Mouse (Mus musculus) retina, embryonic 14.5 days (tissue): ENCODE data around the gene Hspd1.
"Not testable (repeated sequence)": the region's sequence is repeated elsewhere in the genome, so short reads cannot be mapped to it uniquely, and the experiment has no call there.

Source experiments
- DNase-seq: peaks from one replicate; pipeline ENCODE4 v3.0.0-alpha.2; 2015; ENCODE audit warnings: low spot score

Gene Hspd1

DNA sequence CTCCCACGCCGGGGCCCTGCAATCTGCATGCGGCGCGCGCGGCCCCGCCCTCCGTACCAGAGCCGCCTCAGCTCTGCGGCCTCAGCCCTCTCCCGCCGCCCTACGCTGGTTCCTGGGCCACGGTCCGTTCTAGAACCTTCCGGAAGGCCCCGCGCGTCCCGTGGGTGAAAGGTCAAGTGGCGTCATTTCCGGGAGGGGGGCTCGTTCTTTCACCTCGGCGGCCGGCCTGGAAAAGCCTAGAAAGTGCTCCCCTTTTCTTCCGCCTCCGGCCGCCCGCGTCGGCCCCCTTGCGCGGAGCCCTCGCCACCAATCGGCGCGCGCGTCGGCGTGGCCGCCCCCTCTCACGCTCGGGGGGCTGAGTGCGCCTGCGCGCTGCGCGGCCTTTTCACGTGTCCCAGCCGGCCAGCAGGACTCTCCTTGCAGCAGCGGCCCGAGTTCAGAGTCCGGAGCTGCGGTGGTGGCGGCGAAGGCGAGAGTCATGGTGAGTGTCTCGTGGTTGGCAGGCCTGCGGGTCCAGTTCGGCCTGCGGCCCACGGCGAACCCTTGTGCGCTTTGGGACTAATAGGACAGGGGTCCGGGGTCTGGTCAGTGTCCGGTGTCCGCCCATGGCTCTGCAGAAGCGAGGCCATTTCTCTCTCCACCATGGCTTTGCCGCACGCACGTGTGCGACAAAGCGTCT is at the start of gene Hspd1, which contains the start of gene Hspe1:
Hspd1 (minus strand) TSS at position 312 of the 679 bp plus-strand sequence.
Hspe1 (plus strand) TSS at position 201 of the 679 bp plus-strand sequence.
- peak; percentile 99 for DNase-seq

DNA sequence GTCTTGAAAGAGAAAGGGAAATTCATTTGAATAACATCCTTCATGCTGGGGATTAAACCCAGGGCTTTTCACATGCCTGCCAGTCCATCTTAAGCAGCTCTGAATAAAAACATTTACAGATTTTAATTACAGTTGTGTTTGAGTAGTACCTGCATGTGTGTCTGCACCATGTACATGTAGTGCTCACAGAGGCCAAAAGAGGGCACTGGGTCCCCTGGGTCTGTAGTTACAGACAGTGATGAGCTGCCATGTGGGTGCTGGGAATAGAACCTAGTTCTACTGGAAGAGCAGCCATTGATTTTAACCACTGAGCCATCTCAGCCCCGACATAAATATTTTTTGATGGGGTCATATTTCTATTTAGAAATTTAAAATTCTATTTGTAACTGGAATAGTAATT is 47.8 kb upstream of the Hspd1 start:
- DNase-seq = no peak

DNA sequence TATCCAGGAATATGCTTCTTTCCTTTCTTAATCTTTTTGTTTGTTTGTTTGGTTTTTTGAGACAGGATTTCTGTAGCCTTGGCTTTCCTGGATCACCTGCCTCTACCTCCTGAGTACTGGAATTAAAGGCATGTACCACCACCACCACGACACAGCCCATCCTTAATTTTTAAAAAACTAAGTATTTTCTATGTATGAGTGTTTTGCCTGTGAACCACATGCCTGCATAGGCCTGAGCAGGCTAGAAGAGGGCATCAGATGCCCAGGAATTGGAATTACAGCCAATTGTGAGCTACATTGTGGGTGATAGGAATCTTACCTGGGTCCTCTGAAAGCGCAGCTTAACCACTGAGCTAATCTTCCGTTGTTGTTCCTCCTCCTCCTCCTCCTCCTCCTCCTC is 46.3 kb upstream of the Hspd1 start:
- no peak for DNase-seq

DNA sequence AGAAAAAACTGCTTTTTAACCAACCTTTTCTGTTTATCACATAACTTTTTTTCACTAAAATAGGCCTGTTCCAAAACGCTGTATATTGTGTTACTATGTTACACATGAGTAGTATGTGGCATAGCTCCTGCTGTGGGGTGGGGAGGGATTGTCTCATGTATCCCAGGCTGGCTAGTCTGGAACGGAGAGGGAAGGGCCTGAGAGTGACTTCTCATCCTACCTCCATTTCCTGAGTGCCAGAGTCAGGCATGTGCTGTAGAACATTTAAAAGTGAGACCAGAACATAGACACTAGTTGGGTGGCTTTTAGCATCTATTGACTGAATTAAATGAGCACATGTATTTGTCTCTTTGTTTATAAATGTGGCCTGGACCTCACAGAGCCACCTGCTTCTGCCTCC is 45.1 kb upstream of the Hspd1 start:
- no peak for DNase-seq

GRCm38 (mm10) chr1:55132308-55132707 is 44.3 kb upstream of the Hspd1 start:
- no peak for DNase-seq

DNA sequence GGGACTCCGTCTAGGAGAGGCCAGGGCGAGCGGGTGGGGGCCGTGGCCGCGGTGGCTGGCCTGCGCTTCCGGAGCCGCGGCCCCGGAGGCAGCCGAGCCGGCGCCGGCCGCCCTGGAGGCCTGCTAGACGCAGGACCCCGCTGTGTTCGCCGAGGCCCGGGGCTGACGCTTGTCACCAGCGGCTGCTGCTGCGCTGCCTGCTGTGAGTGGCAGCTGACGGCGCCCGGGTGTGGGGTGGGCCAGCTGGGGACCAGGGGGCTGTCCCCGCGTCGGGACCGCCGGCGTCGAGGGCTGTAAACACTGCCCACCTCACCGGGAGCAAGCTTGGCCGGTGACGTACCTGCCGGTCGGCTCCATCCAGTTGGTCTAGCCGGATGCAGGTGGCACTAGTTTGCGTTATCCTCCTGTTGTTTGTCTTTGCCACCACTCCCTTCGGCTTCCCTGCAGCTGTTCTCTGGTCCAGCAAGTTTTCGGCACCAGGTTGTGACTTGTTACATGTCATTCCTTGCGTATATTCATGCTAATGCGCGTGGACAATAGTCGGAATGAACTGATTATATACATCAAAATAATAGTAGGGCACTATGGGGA is 43.5 kb upstream of the Hspd1 start:
- no peak for DNase-seq

DNA sequence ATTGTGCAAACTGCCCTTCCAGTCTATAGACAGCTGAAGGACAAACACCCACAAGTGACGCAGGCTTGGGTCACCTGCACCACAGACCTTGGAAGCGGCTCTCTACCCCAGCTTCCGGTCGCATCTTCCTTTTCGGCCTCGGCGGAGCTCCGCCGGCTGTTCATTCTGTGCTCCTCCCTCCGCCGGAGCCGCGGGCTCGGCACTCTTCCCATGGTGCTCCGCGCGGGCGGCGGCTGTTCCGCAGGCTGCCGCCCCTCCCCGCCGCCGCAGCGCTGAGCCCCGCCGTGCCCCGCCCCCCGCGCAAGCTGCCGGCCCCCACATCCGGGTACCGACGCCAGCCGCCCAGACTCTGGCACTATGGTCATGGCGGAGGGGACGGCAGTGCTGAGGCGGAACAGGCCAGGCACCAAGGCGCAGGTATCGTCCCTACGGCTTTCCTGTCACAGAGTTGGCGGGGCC is 42.9 kb upstream of the Hspd1 start, which contains the start of gene Mob4:
Mob4 (plus strand) TSS at position 289 of the 459 bp plus-strand sequence.
- peak; percentile 95 for DNase-seq

GRCm38 (mm10) chr1:55130190-55130916 is 42.3 kb upstream of the Hspd1 start:
- DNase-seq = no peak

DNA sequence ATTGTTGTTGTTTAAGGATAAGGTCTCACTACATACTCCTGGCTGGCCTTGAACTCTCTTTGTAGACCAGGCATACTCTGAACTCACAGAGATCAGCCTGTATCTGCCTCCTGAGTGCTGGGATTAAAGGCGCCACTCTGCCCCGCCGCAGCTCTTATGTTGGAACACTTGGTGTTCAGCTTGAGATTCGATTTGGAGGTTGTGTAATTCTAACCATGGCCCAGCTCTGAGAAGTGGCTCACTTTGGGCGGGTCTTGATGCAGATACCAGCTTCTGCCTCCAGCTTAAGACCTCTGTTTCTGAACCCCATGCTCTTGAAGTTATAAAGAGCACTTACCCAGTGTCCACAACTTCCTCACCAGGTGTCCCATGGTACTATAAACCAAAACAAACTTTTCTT is 41.7 kb upstream of the Hspd1 start:
- no peak for DNase-seq

DNA sequence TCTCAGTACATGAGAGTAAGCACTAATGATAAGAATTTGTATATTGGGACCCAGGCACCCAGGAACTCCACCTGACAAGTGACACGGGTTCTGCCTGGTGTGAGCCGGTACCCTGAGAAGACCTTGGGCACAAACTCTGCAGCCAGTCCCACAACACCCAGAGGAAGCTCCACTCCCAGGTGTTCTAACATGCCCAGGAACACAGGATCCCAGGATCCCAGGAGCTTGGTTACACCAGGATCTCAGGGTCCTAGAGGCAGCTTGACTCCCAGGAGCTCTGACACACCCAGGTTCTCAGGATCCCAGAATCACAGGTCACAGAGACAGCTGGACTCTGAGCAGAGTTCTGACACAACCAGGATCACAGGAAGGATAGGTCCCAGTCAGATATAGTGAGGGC is 36.1 kb upstream of the Hspd1 start:
- not testable (repeated sequence) for DNase-seq

DNA sequence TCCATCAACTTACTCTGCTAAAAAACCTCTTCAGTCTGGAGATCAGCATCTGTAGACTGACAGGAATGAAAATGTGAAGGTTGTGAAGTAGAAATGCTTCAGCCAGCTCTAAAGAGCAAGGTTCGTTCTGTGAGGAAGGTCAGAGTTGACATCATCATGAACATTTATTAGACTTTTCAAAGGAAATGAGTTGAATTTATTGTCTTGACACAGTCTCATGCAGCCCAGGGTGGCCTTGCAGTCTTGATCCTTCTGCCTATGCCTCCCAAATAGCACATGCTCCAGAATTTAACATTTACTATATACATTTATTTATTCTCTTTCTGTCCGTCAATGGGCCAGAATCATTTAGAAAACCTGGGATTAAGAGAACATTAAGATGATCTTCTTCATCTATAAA is 35.5 kb upstream of the Hspd1 start:
- DNase-seq = no peak

DNA sequence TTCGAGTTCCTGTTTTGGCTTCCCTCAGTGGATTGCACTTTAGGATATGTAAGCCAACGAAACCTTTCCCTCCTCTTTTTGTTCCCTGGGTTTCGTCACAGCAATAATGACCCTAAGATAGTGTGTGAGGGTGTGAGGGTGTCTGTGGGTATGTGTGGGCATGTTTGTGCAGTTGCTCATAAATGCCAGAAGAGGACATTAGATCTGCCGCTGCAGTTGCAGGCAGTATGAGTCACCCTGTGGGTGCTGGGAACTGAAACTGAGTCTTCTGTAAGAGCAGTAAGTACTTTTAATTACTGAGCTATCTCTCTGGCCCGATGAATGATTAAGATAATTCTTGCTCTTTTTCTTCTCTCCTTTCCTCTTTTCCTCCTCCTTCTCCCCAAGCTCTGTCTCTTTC is 35.0 kb upstream of the Hspd1 start:
- no peak for DNase-seq

GRCm38 (mm10) chr1:55109066-55109766 is 21.2 kb upstream of the Hspd1 start:
- no peak for DNase-seq

DNA sequence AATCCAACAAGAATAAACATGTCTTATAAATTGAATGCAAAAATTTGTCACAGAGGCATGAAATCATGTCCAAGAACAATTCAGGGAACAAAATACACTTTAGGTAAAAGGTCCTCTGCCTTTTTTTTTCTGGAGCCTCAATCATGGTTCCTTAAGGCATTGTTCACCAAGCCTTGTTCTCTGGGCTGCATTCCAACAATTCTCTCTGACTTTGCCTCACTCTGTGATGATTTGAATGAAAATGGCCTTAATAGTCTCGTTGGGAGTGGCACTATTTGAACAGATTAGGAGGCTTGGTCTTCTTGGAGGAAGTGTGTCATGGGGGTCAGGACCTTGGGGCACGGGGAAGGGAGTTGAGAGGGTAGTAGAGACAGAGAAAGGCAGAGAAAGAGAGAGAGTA is 20.4 kb upstream of the Hspd1 start:
- DNase-seq = no peak

DNA sequence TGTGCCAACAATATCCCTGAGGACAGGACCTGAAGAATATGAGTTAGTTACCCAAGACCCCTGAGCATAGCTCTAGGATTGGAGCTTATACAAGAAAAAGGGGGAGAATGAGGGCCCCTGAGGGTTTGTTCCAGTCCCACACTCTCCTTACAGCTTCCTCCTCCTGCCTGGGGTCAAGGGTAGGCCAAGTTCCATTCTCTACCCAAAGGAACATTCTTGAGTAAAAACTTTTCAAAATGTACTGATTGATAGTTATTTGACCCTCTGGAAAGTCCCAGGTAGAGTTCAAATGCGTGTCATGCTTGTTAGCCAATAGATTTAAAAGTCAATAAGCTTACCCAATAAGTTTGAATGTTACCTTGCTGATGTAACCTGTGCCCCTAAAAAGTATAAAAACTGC is 19.6 kb upstream of the Hspd1 start:
- DNase-seq = no peak

- DNase-seq = no peak
These were observed 19.0 kb upstream of the Hspd1 start for GRCm38 (mm10) chr1:55106919-55107585.

- DNase-seq = no peak
These were observed 4.4 kb upstream of the Hspd1 start for GRCm38 (mm10) chr1:55092469-55092868.

DNA sequence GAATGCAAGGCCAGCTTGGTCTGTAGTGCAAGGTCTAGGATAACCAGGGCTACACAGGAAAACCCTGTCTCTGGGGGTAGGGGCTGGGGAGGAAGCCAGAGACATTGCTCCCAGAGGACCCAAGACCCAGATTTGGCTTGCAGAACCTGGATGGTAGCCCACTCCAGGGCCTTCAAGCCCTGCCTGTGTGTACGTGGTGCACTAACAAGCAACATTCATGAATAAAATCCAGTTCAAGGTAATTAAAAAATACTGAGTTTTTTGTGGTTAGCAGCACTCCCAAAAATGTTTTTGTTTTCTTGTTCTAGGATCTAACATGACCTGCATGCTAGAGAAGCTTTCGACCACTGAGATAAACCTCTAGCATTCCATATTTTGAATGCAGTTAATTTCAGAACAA is 4.0 kb upstream of the Hspd1 start:
- DNase-seq = no peak

- no peak for DNase-seq
These were observed 1.5 kb upstream of the Hspd1 start for GRCm38 (mm10) chr1:55089498-55090064.

- DNase-seq = no peak
These were observed 811 bp upstream of the Hspd1 start for GRCm38 (mm10) chr1:55088611-55089497.
